In genomic region chr9:48817399-48817793, GRCm38 (mm10) we compare ENCODE assay signal across 8 mouse cellular contexts. TPM values are rescaled to one million over a fixed set of nuclear protein-coding genes. Genes with fewer than 3 reads are reported as not detected.
A peak's percentile ranks its signal among the peaks of the same experiment; 100 is the strongest.
DNase-seq lines count a peak whose midpoint lies in the region; ATAC-seq lines count a peak whose summit lies in the region.
"Had no signal": no experiment of that assay in that cellular context is flagged by ENCODE, and none has a peak within 500 bp of the region (broad histone marks: within the 10 kb centered on the region; RNA-seq: fewer than 3 reads in every experiment).

No protein-coding gene starts in this region.

- no peak overlapping the region for H3K4me3 ChIP-seq in kidney, embryonic 14.5 days (ENCODE audit: low read length)
- H3K4me3 ChIP-seq in heart, embryonic 10.5 days, result no peak overlapping the region
- H3K4me3 ChIP-seq in megakaryocyte, embryonic 14.5 days (replicated peaks), result peak overlapping the region; percentile 88
- H3K4me3 ChIP-seq in limb, embryonic 10.5 days, result no peak overlapping the region

- H3K9ac ChIP-seq in kidney, embryonic 14.5 days (ENCODE audit: low read depth, low read length), result no peak overlapping the region

- no peak overlapping the region for H3K4me2 ChIP-seq in kidney, embryonic 14.5 days (replicated peaks; ENCODE audit: low read depth, low read length)

- peaks cover 2% of the 10 kb centered on the region; the same call in 1 of the 2 replicates for H3K4me1 ChIP-seq in kidney, embryonic 14.5 days (ENCODE audit: control insufficient read depth, insufficient read depth, low read length)
- H3K4me1 ChIP-seq in heart, embryonic 10.5 days, result peaks cover 65% of the 10 kb centered on the region
- peaks cover 100% of the 10 kb centered on the region for H3K4me1 ChIP-seq in megakaryocyte, embryonic 14.5 days
- H3K4me1 ChIP-seq in limb, embryonic 10.5 days, result peaks cover 74% of the 10 kb centered on the region

- DNase-seq in kidney, adult 9 months, result peak; percentile 42
- peak; percentile 16 for DNase-seq in adrenal gland, postnatal 25 days
- DNase-seq in heart, embryonic 10.5 days (ENCODE audit: low spot score), result no peak
- no peak for DNase-seq in limb, embryonic 10.5 days (ENCODE audit: low spot score)
- DNase-seq in cerebellum, adult 11 months, result no peak
- DNase-seq: retina, postnatal 1 day had no signal

- no peaks in the 10 kb centered on the region for H3K27me3 ChIP-seq in kidney, embryonic 14.5 days (ENCODE audit: control insufficient read depth, insufficient read depth, low read length)
- H3K27me3 ChIP-seq in heart, embryonic 10.5 days (ENCODE audit: insufficient read depth, poor library complexity, severe bottlenecking), result peaks cover 55% of the 10 kb centered on the region
- no peaks in the 10 kb centered on the region for H3K27me3 ChIP-seq in megakaryocyte, embryonic 14.5 days (replicated peaks)
- H3K27me3 ChIP-seq in limb, embryonic 10.5 days (ENCODE audit: low read depth, poor library complexity, severe bottlenecking), result peaks cover 23% of the 10 kb centered on the region; the same call in 1 of the 2 replicates

- no peak for ATAC-seq in kidney, embryonic 14.5 days (ENCODE audit: low FRiP score, low TSS enrichment)

- no peaks in the 10 kb centered on the region for H3K36me3 ChIP-seq in kidney, embryonic 14.5 days (ENCODE audit: control insufficient read depth, insufficient read depth, low read length)
- H3K36me3 ChIP-seq in heart, embryonic 10.5 days, result no peaks in the 10 kb centered on the region
- peaks cover 16% of the 10 kb centered on the region for H3K36me3 ChIP-seq in megakaryocyte, embryonic 14.5 days (replicated peaks; ENCODE audit: low read length)
- no peaks in the 10 kb centered on the region for H3K36me3 ChIP-seq in limb, embryonic 10.5 days

- no peaks in the 10 kb centered on the region for H3K9me3 ChIP-seq in kidney, embryonic 14.5 days (ENCODE audit: control insufficient read depth, low read length)
- no peaks in the 10 kb centered on the region for H3K9me3 ChIP-seq in heart, embryonic 10.5 days
- H3K9me3 ChIP-seq in megakaryocyte, embryonic 14.5 days, result no peaks in the 10 kb centered on the region
- H3K9me3 ChIP-seq in limb, embryonic 10.5 days (replicated peaks), result no peaks in the 10 kb centered on the region

- H3K27ac ChIP-seq in kidney, embryonic 14.5 days (ENCODE audit: low read depth, low read length), result no peak overlapping the region
- peak overlapping the region; percentile 60; the same call in 1 of the 2 replicates for H3K27ac ChIP-seq in heart, embryonic 10.5 days
- H3K27ac ChIP-seq in limb, embryonic 10.5 days, result no peak overlapping the region

- 73% methylated on average over 7 of the region's 7 CpGs for WGBS in kidney, embryonic 14.5 days
- 66% methylated on average over 7 of the region's 7 CpGs for WGBS in heart, embryonic 10.5 days
- 85% methylated on average over 7 of the region's 7 CpGs for WGBS in limb, embryonic 10.5 days

RNA-seq across cellular contexts. Expression of gene Zbtb16, which starts 18.6 kb away (rescaled TPM):
- polyA plus RNA-seq in kidney, embryonic 14.5 days (2014; fragmentation: Nextera tagmentation; extraction: Ambion mirVana), result 0.49 and 1.5 TPM in 2 replicates
- total RNA-seq in adrenal gland, postnatal 25 days (2021), result 21.0 and 21.6 TPM in 2 replicates
- 2.6 and 3.1 TPM in 2 replicates for polyA plus RNA-seq in heart, embryonic 10.5 days (2016; fragmentation: Nextera tagmentation; extraction: Ambion mirVana)
- polyA plus RNA-seq in megakaryocyte, embryonic 14.5 days (2012; ENCODE audit: insufficient read depth, low replicate concordance), result 1.00 and 1.8 TPM in 2 replicates
- 19.7 and 29.3 TPM in 2 replicates for polyA plus RNA-seq in limb, embryonic 10.5 days (2016; fragmentation: Nextera tagmentation; extraction: Ambion mirVana)

Comparison
In these comparisons a context has a peak if more than half of its experiments do, and no peak if none do; other contexts are left out.
1. DNase-seq: peak in kidney, adult 9 months (single experiment) and adrenal gland, postnatal 25 days (single experiment); none in heart, embryonic 10.5 days (single experiment), limb, embryonic 10.5 days (single experiment) and cerebellum, adult 11 months (single experiment).